Mouse (Mus musculus) gonadal fat pad, adult 2 months (tissue): ENCODE data around the gene Naglu. TPM values are rescaled to one million over a fixed set of nuclear protein-coding genes. Genes with fewer than 3 reads are reported as not detected.
"Not testable (repeated sequence)": the region's sequence is repeated elsewhere in the genome, so short reads cannot be mapped to it uniquely, and the experiment has no call there.

Source experiments
- DNase-seq: peaks from one replicate; pipeline ENCODE4 v3.0.0-alpha.2; 2012; ENCODE audit warnings: low read depth
- polyA plus RNA-seq: library from polyadenylated mRNA; depleted of rRNA; stranded (reverse); fragments of >200 nt; gene quantifications from 2 replicates; pipeline ENCODE4 v1.2.3, GENCODE M21; 2012; rRNA removed

The Naglu gene
- polyA plus RNA-seq, 1 experiment, result 44.6 TPM

- DNase-seq, result not testable (repeated sequence)
Observed at GRCm38 (mm10) chr11:101125008-101125407, 55.2 kb downstream of the Naglu start.

GRCm38 (mm10) chr11:101127075-101127474 is 57.3 kb downstream of the Naglu start:
- no peak for DNase-seq

Other genes starting within 250 kb of the Naglu start
- gene Stat5b, start 219.3 kb upstream of the Naglu start, polyA plus RNA-seq, result 28.7 and 32.8 TPM in 2 replicates
- 44.0 and 51.7 TPM in 2 replicates for gene Stat5a, start 210.7 kb upstream of the Naglu start, polyA plus RNA-seq
- gene Stat3, start 130.5 kb upstream of the Naglu start, polyA plus RNA-seq, result 106 and 115 TPM in 2 replicates
- gene Cavin1, start 99.1 kb upstream of the Naglu start, polyA plus RNA-seq, result 235 and 240 TPM in 2 replicates
- 114 and 137 TPM in 2 replicates for gene Atp6v0a1, start 60.6 kb upstream of the Naglu start, polyA plus RNA-seq
- gene Hsd17b1, start 8.4 kb downstream of the Naglu start, polyA plus RNA-seq, result 0.43 and 0.55 TPM in 2 replicates
- gene Coasy, start 12.6 kb downstream of the Naglu start, polyA plus RNA-seq, result 62.6 and 70.1 TPM in 2 replicates
- gene Mlx, start 17.3 kb downstream of the Naglu start, polyA plus RNA-seq, result 35.0 and 54.3 TPM in 2 replicates
- 1.5 and 2.9 TPM in 2 replicates for gene Psmc3ip, start 25.4 kb downstream of the Naglu start, polyA plus RNA-seq
- 56.3 and 66.7 TPM in 2 replicates for gene Retreg3, start 49.9 kb downstream of the Naglu start, polyA plus RNA-seq
- 9.0 and 24.0 TPM in 2 replicates for gene Tubg1, start 49.9 kb downstream of the Naglu start, polyA plus RNA-seq
- gene Tubg2, start 85.9 kb downstream of the Naglu start, polyA plus RNA-seq, result 3.4 and 3.6 TPM in 2 replicates
- gene Cntnap1, start 100.5 kb downstream of the Naglu start, polyA plus RNA-seq, result 3.7 and 4.1 TPM in 2 replicates
- 22.7 and 28.6 TPM in 2 replicates for gene Plekhh3, start 101.3 kb downstream of the Naglu start, polyA plus RNA-seq
- gene Ccr10, start 105.4 kb downstream of the Naglu start, polyA plus RNA-seq, result 0.34 and 0.45 TPM in 2 replicates
- 39.4 and 46.5 TPM in 2 replicates for gene Ezh1, start 156.5 kb downstream of the Naglu start, polyA plus RNA-seq
- 97.9 and 146 TPM in 2 replicates for gene Ramp2, start 176.0 kb downstream of the Naglu start, polyA plus RNA-seq
- gene Vps25, start 183.7 kb downstream of the Naglu start, polyA plus RNA-seq, result 99.1 and 108 TPM in 2 replicates
- gene Wnk4, start 190.6 kb downstream of the Naglu start, polyA plus RNA-seq, result 9.5 and 14.6 TPM in 2 replicates
- gene Cntd1, start 209.0 kb downstream of the Naglu start, polyA plus RNA-seq, result 0.75 and 0.88 TPM in 2 replicates
- 157 and 167 TPM in 2 replicates for gene Coa3, start 209.1 kb downstream of the Naglu start, polyA plus RNA-seq
- 122 and 158 TPM in 2 replicates for gene Becn1, start 232.3 kb downstream of the Naglu start, polyA plus RNA-seq
- 51.5 and 57.8 TPM in 2 replicates for gene Psme3, start 246.2 kb downstream of the Naglu start, polyA plus RNA-seq